Mouse (Mus musculus) kidney, adult 2 months (tissue): ENCODE results near the gene Carmil1. TPM values are rescaled to one million over a fixed set of nuclear protein-coding genes. Genes with fewer than 3 reads are reported as not detected.

ENCODE experiments used
- DNase-seq: peaks from one replicate; pipeline ENCODE4 v3.0.0; 2021
- H3K27ac ChIP-seq: fragments of 200-500 bp; 2 replicates; pipeline ENCODE4 v1.5.1; 2012; ENCODE audit warnings: low read depth, low read length, control low read depth, inconsistent platforms; ENCODE audit not compliant: insufficient read depth
- H3K27me3 ChIP-seq: fragments of 200-500 bp; replicated peaks from 2 replicates; pipeline ENCODE4 v1.6.1; 2012; ENCODE audit warnings: mild to moderate bottlenecking, moderate library complexity, low read length, inconsistent platforms; ENCODE audit not compliant: control insufficient read depth, insufficient read depth
- H3K36me3 ChIP-seq: fragments of 200-500 bp; 2 replicates; pipeline ENCODE4 v1.6.1; 2012; ENCODE audit warnings: mild to moderate bottlenecking, moderate library complexity, low read length, inconsistent platforms; ENCODE audit not compliant: control insufficient read depth, insufficient read depth
- H3K4me1 ChIP-seq: fragments of 200-500 bp; 2 replicates; pipeline ENCODE4 v1.6.1; 2011; ENCODE audit warnings: low read length; ENCODE audit not compliant: control insufficient read depth, insufficient read depth
- H3K4me3 ChIP-seq: fragments of 200-500 bp; 2 replicates; pipeline ENCODE4 v1.5.1; 2011; ENCODE audit warnings: mild to moderate bottlenecking, low read depth, low read length, control low read depth; ENCODE audit not compliant: insufficient read depth
- CTCF ChIP-seq: fragments of 200-500 bp; conservative IDR thresholded peaks from 2 replicates; pipeline ENCODE4 v1.5.1; 2011; ENCODE audit warnings: low read depth, mild to moderate bottlenecking, control low read depth, low read length, moderate library complexity, mixed read lengths; ENCODE audit not compliant: insufficient read depth, insufficient read length
- POLR2A ChIP-seq: fragments of 200-500 bp; IDR thresholded peaks from one replicate; pipeline ENCODE4 v1.6.1; 2011; ENCODE audit warnings: low read depth, low read length, control low read depth
- WGBS: fragments of 180-500 bp; shearing (Covaris S2); methylation state at CpG from one replicate; pipeline ENCODE4 v1.1.7; 2018; 5-methylcytosine and 5-hydroxymethylcytosine counted together
- polyA plus RNA-seq: library from polyadenylated mRNA; depleted of rRNA; stranded (reverse); fragments of >200 nt; gene quantifications from 2 replicates; pipeline ENCODE4 v1.2.3, GENCODE M21; 2012

Gene Carmil1
- polyA plus RNA-seq, 1 experiment, result 7.7 TPM

DNA sequence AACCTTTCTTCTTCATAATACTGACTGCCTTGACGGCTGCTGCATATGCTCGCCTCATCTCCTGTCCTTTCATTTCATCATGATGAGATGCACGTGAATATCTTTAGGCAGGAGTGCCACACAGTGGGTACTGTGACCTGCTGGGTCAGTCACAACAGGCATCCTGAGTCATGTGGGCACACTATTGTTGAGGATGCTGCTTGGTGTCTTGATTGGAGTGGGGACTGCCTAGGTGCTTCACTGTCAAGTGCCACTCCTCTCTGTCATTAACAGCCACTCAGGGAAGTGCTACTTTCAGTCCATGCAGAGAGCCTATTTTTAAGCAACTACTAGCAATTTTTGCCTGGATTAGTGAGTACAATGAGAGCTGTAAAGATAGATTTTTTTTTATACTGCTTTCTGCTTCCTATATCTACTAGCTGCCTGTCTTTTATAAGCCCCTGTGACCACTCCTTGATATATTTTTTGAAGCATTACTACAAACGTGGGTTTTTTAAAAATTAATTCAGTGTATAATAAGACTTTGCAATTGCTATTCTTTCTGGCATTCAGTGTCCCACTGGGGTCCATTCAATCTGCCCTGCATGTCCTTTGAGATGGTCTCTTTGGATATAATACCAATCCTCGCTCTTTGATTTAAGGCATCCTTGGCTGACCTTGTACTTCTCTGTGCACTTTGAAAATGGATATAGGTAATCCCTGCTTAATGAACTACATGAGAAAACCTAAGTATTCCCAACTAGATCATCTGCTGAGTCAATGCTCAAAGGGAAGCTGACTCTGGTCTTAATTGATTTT lies 225.3 kb downstream of the Carmil1 start:
- Histone ChIP-seq H3K4me1 (no peaks in the 10 kb centered on the region), H3K27me3 (no peaks in the 10 kb centered on the region), H3K27ac (no peak overlapping the region), H3K36me3 (no peaks in the 10 kb centered on the region), H3K4me3 (no peak overlapping the region)
- no peak for DNase-seq
- WGBS, result 84% methylated on average over 5 of the region's 5 CpGs
- TF ChIP-seq POLR2A (no peak), CTCF (no peak)

DNA sequence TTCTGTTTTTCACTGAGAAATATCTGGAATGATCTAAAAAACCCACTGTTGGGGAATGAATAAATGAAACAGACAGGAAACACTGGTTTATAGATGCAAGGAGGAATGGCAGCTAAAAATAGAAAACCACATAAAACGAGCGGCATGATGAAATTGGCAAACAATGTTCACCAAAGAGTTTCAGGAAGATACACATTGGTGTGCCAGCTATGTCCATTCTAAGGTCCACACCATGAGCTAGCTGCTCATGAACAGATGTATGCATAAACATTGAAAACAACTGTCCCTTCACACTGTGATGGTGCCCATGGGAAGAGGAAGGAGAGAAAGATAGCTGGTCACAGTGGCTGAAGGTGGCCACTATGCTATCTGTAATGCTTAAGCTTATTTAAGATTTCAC lies 229.1 kb downstream of the Carmil1 start:
- Histone ChIP-seq H3K36me3 (no peaks in the 10 kb centered on the region), H3K4me3 (no peak overlapping the region), H3K27me3 (no peaks in the 10 kb centered on the region), H3K27ac (no peak overlapping the region), H3K4me1 (no peaks in the 10 kb centered on the region)
- no peak for DNase-seq
- 57% methylated on average over 2 of the region's 2 CpGs for WGBS
- no peak for TF ChIP-seq POLR2A
- TF ChIP-seq CTCF, result no peak

DNA sequence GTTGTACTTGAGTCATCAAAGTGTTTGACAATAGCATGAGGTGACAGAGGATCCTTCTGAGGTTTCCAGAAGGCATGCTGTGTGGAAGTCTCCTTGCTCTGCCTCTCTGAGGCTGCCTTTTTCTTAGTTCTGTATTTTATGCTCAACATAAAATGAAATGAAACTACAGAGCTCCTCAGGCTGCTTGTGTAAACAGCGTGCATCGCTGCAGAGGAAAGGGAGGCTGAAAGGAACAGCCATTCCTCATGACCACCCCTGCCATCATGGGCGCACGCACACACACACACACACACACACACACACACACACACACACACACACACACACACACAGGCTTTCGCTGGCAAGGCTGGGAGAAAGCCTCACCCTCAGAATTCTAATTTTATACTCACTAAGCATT lies 230.3 kb downstream of the Carmil1 start:
- Histone ChIP-seq H3K27me3 (no peaks in the 10 kb centered on the region), H3K27ac (no peak overlapping the region), H3K4me3 (no peak overlapping the region), H3K36me3 (no peaks in the 10 kb centered on the region), H3K4me1 (no peaks in the 10 kb centered on the region)
- no peak for TF ChIP-seq CTCF
- TF ChIP-seq POLR2A, result no peak
- DNase-seq, result no peak
- WGBS, result 70% methylated on average over 5 of the region's 5 CpGs

DNA sequence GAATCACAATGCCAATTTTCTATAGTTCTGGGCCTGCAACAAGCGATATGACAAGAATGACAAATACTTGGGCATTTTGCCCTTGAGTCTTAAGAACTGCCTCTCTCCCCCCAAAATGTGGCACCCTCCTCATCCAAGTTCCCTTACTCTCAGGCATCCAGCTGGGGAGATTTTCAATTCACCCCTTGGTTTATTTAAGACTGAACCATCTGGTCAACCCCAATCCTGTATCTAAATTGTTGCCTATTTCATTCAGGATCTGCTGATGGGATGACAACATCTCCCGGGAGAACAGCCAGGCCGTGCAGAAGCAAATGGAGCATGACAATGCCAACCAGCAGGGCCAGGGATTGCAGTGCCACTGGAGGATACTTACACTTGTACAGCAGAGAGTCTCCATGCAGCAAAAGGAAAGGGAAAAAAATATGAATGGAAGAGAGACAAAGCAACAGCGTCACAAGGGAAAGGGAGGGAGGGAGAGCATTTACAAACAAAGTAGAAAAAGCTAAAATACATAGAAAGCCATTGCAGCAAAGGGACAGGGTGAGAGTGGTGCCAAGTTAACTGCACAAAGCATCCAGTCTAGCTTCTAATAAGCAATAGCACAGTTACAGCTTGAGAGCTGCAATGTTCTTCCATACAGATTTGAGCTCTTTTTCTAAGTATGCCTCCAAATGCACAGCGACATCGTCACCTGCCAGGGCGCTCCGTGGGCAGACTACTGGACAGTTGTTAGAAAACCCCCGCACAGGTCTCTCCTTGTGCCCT lies 231.1 kb downstream of the Carmil1 start:
- no peaks in the 10 kb centered on the region for H3K27me3 ChIP-seq
- TF ChIP-seq POLR2A (no peak), CTCF (no peak)
- peak; percentile 23 for DNase-seq
- H3K36me3 ChIP-seq, result no peaks in the 10 kb centered on the region
- H3K4me1 ChIP-seq, result no peaks in the 10 kb centered on the region
- WGBS, result 79% methylated on average over 9 of the region's 9 CpGs
- no peak overlapping the region for H3K4me3 ChIP-seq
- H3K27ac ChIP-seq, result no peak overlapping the region

DNA sequence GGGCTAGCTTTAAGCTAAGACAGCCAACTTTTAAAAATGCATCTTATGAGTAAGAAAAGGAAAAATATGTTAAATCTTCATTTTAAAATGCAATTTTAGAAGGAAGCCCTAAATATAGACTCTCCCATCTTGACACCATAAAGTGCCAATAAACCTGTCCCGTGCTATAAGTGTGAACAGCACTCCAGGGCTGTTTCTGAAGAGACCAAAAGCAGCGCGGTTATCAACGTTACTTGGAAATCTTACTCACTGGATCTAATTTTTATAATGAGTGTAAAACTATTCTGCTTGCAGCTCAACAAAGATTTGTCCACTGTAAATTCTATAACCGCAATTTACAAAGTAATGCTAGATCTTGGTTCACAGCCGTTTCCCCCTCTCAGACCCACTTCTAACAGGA lies 232.0 kb downstream of the Carmil1 start:
- Histone ChIP-seq H3K27me3 (no peaks in the 10 kb centered on the region), H3K27ac (no peak overlapping the region), H3K4me3 (no peak overlapping the region), H3K4me1 (no peaks in the 10 kb centered on the region), H3K36me3 (no peaks in the 10 kb centered on the region)
- no peak for DNase-seq
- WGBS, result 95% methylated on average over 6 of the region's 6 CpGs
- no peak for TF ChIP-seq POLR2A
- TF ChIP-seq CTCF, result no peak

DNA sequence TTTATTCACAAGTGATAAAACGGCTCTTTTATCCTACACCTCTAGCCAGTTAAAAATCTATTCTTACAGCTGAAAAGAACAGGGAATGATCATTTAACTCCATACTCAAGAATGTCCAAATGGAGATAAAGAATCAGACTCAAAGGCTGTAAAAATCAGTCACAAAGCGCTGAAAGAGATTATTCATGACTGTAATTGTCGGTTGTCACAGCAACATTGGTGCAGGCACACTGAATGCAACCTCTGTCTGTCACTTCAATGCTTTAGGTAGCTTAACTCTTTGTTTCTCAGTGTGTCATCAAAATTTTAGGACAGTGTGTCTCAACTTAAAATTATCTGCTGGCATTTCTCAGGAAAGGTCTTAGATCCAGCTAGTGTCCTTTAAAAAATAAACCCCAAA lies 235.3 kb downstream of the Carmil1 start:
- Histone ChIP-seq H3K27ac (no peak overlapping the region), H3K4me1 (no peaks in the 10 kb centered on the region), H3K4me3 (no peak overlapping the region), H3K27me3 (no peaks in the 10 kb centered on the region), H3K36me3 (no peaks in the 10 kb centered on the region)
- DNase-seq, result no peak
- WGBS, result 87% methylated on average over 3 of the region's 3 CpGs
- TF ChIP-seq POLR2A, result no peak
- no peak for TF ChIP-seq CTCF

DNA sequence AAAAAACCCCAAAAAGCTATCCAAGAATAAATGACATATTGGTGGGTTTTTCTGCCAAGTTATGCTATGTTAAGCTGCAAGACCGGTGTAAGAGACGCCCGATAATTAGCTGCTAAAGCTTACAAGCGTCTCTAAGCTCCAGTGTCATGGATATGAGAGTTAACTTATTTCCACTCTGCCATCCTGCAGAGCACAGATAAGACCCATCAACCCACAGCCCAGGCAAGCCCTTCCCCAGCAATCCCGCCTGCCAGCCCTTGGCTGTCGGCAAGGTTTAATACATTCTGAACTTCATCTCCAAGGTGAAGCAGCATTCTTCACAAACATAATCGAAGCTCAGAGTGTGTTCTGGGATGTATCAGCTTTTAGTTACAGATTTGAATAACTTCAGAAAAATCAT lies 240.4 kb downstream of the Carmil1 start:
- DNase-seq, result no peak
- Histone ChIP-seq H3K27ac (no peak overlapping the region), H3K27me3 (no peaks in the 10 kb centered on the region), H3K4me3 (no peak overlapping the region), H3K4me1 (no peaks in the 10 kb centered on the region), H3K36me3 (no peaks in the 10 kb centered on the region)
- 94% methylated on average over 7 of the region's 7 CpGs for WGBS
- TF ChIP-seq CTCF (no peak), POLR2A (no peak)
